Mouse (Mus musculus): Measurements from ENCODE around the gene Frmd4a.

- TF ChIP-seq CTCF (IDR thresholded peaks at IDR 0.05; ENCODE audit: low read depth) (no peak), EP300 (IDR thresholded peaks at IDR 0.05; ENCODE audit: low read depth) (no peak)
Observed at GRCm38 (mm10) chr2:4559883-4560247, 542.3 kb downstream of the Frmd4a start.

Measured in heart, postnatal 0 days (tissue).